Mouse (Mus musculus) cortical plate, adult 2 months (tissue): Measurements from ENCODE around the gene Ermp1.

Experiments
- CTCF ChIP-seq: fragments of 200-500 bp; IDR thresholded peaks from 2 replicates; pipeline ENCODE4 v1.5.1; 2011; ENCODE audit warnings: mild to moderate bottlenecking, control low read depth, low read length; ENCODE audit not compliant: insufficient read depth; ENCODE audit errors: extremely low read depth
- POLR2A ChIP-seq: fragments of 200-500 bp; IDR thresholded peaks from 2 replicates; pipeline ENCODE4 v1.6.1; 2011; ENCODE audit warnings: mild to moderate bottlenecking, low read length, control low read depth; ENCODE audit not compliant: insufficient read depth; ENCODE audit errors: extremely low read depth

DNA sequence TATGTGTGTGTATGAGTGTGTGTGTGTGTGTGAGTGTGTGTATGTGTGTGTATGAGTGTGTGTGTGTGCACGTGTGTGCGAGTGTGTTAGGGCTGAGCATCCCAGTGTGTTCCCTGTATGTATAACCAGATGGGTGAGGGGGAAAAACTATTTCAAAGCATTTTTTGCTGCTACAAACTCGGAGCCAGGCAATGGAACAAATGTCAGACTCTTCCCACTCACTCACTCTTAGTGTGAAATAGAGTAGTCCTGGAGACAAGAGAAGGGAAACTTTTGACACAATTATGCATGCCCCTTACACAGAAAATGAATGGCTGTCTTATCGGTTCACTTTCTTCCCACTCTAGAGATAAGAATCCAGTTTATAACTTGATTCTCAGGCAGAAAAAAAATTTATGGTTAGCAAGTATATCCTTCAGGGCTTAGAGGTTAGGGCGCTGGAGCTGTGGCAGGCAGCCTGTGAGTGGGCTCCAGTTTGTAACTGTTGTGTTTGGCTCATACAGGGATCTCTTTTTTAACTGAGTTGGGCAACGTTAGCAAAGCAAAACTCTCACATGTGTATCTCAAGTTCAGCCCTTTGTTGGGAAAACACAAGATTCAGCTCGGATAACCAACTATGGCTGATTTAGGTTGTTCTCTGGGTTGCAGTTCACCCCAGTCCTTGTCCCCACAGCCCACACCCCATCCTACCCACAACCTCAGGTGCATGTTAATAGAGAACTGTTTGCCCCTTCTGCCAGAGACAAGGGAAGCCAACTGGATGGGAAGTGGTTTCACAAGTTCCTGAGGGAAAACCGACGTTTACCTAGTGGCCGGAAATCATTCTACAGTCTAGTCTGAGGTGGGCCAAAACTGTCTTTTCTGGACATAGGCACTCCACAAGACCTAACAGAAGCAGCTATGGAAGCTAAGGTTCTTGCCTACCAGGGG lies 12.9 kb upstream of the Ermp1 start:
- TF ChIP-seq CTCF (no peak), POLR2A (no peak)
